Mouse (Mus musculus) activated CD4-positive, CD25-positive, alpha-beta regulatory T cell, adult 9 weeks (primary cell): ENCODE results near the gene Rhox1. TPM values are rescaled to one million over a fixed set of nuclear protein-coding genes. Genes with fewer than 3 reads are reported as not detected.

Experiments
- polyA plus RNA-seq: library from polyadenylated mRNA; unstranded; fragments of 100-300 nt; shearing (Covaris generic); gene quantifications from one replicate; pipeline ENCODE4 v1.2.1, GENCODE M21; 2017

The Rhox1 gene
- polyA plus RNA-seq, result not detected

GRCm38 (mm10) chrX:37222158-37222557 lies at the start of gene Rhox1:
TSS of gene Rhox1 (minus strand) at chrX:37222258.

GRCm38 (mm10) chrX:37265038-37265437 lies 43.0 kb upstream of the Rhox1 start, which contains the start of gene Rhox4a:
TSS of gene Rhox4a (plus strand) at chrX:37265338.

GRCm38 (mm10) chrX:37249619-37250018 lies 27.6 kb upstream of the Rhox1 start, which contains the start of gene Rhox3a:
TSS of gene Rhox3a (plus strand) at chrX:37249919.

GRCm38 (mm10) chrX:37244676-37245075 lies 22.6 kb upstream of the Rhox1 start, which contains the start of gene Rhox2a:
TSS of gene Rhox2a (plus strand) at chrX:37244976.

GRCm38 (mm10) chrX:37210941-37211340 lies 11.1 kb downstream of the Rhox1 start, which contains the start of gene Gm9:
TSS of gene Gm9 (minus strand) at chrX:37211041.

GRCm38 (mm10) chrX:37191105-37191743 lies 30.8 kb downstream of the Rhox1 start, which contains the start of the genes Ndufa1 and Rnf113a1:
TSS of gene Ndufa1 (minus strand) at chrX:37191163.
TSS of gene Rnf113a1 (plus strand) at chrX:37191245.

GRCm38 (mm10) chrX:37168742-37169141 lies 53.3 kb downstream of the Rhox1 start, which contains the start of gene Akap14:
TSS of gene Akap14 (minus strand) at chrX:37168842.

Other genes with a start within 250 kb of the Rhox1 start
- 163 TPM for gene Sept6, start 230.5 kb downstream of the Rhox1 start, polyA plus RNA-seq
- gene Sowahd, start 173.4 kb downstream of the Rhox1 start, polyA plus RNA-seq, result not detected
- 621 TPM for gene Rpl39, start 136.9 kb downstream of the Rhox1 start, polyA plus RNA-seq
- gene Upf3b, start 111.9 kb downstream of the Rhox1 start, polyA plus RNA-seq, result 26.0 TPM
- 24.4 TPM for gene Nkap, start 95.5 kb downstream of the Rhox1 start, polyA plus RNA-seq
- 0.15 TPM for gene Akap14, start 53.4 kb downstream of the Rhox1 start, polyA plus RNA-seq
- gene Ndufa1, start 31.1 kb downstream of the Rhox1 start, polyA plus RNA-seq, result 270 TPM
- 12.8 TPM for gene Rnf113a1, start 31.0 kb downstream of the Rhox1 start, polyA plus RNA-seq
- gene Gm9, start 11.2 kb downstream of the Rhox1 start, polyA plus RNA-seq, result not detected
- gene Rhox2a, start 22.7 kb upstream of the Rhox1 start, polyA plus RNA-seq, result not detected
- gene Rhox3a, start 27.7 kb upstream of the Rhox1 start, polyA plus RNA-seq, result not detected
- gene Rhox4a, start 43.1 kb upstream of the Rhox1 start, polyA plus RNA-seq, result not detected
- not detected for gene Rhox3a2, start 157.8 kb upstream of the Rhox1 start, polyA plus RNA-seq
- gene Rhox4a2, start 168.6 kb upstream of the Rhox1 start, polyA plus RNA-seq, result not detected
- gene Rhox2b, start 189.8 kb upstream of the Rhox1 start, polyA plus RNA-seq, result not detected
- not detected for gene Rhox4b, start 210.2 kb upstream of the Rhox1 start, polyA plus RNA-seq
- not detected for gene Rhox2c, start 231.4 kb upstream of the Rhox1 start, polyA plus RNA-seq
- not detected for gene Rhox3c, start 236.3 kb upstream of the Rhox1 start, polyA plus RNA-seq